Mouse (Mus musculus) gastrocnemius, postnatal 36 days (tissue): ENCODE data around the gene Nqo1. TPM values are rescaled to one million over a fixed set of nuclear protein-coding genes. Genes with fewer than 3 reads are reported as not detected.

Experiments used
- DNase-seq, 2 experiments: peaks; one replicate each; pipeline ENCODE4 v3.0.0; 2022
- intact Hi-C: fragments of 180-260 bp; cut with DNase I; formaldehyde crosslinking; loops from one replicate; pipeline ENCODE4 v1.15.1; 2025
- total RNA-seq, 2 experiments: library from RNA; stranded (reverse); gene quantifications; 2 replicates each; pipeline ENCODE4 v1.2.3; 2021

Gene Nqo1
- total RNA-seq, 2 experiments from 2014 or later, result 14.7 to 17.2 TPM

GRCm38 (mm10) chr8:107412552-107412951 is 9.5 kb upstream of the Nqo1 start:
- intact Hi-C loops, result no loop called here
- DNase-seq, result no peak

GRCm38 (mm10) chr8:107411391-107411790 is 8.4 kb upstream of the Nqo1 start:
- intact Hi-C loops, result no loop called here
- no peak for DNase-seq

GRCm38 (mm10) chr8:107405935-107406334 is 2.9 kb upstream of the Nqo1 start:
- intact Hi-C loops, result no loop called here
- DNase-seq, result no peak

GRCm38 (mm10) chr8:107404057-107404456 is 1.1 kb upstream of the Nqo1 start:
- intact Hi-C loops, result no loop called here
- DNase-seq, result no peak

- intact Hi-C loops, result no loop called here
Observed at GRCm38 (mm10) chr8:107401866-107402265, 1.1 kb downstream of the Nqo1 start.

GRCm38 (mm10) chr8:107399495-107399894 is 3.5 kb downstream of the Nqo1 start:
- intact Hi-C loops, result no loop called here
- no peak for DNase-seq

More at GRCm38 (mm10) chr8:107401866-107402265, 1.1 kb downstream of the Nqo1 start:
- no peak for DNase-seq

- no peak for DNase-seq
- intact Hi-C loops, result no loop called here
Observed at GRCm38 (mm10) chr8:107397665-107398064, 5.3 kb downstream of the Nqo1 start.

GRCm38 (mm10) chr8:107396106-107396670 is 6.8 kb downstream of the Nqo1 start:
- no peak for DNase-seq
- intact Hi-C loops, result no loop called here

GRCm38 (mm10) chr8:107395397-107395796 is 7.6 kb downstream of the Nqo1 start:
- intact Hi-C loops, result no loop called here
- DNase-seq, result no peak

- DNase-seq, result no peak
- intact Hi-C loops, result no loop called here
Observed at GRCm38 (mm10) chr8:107391136-107391516, 11.9 kb downstream of the Nqo1 start.

- intact Hi-C loops, result no loop called here
- DNase-seq, result no peak
Observed at GRCm38 (mm10) chr8:107390476-107391135, 12.4 kb downstream of the Nqo1 start.

- DNase-seq, result no peak
- intact Hi-C loops, result no loop called here
Observed at GRCm38 (mm10) chr8:107389557-107389956, 13.4 kb downstream of the Nqo1 start.

GRCm38 (mm10) chr8:107387861-107388260 is 15.1 kb downstream of the Nqo1 start:
- peak in 1 of 2 experiments; percentile 37 for DNase-seq
- intact Hi-C loops, result loop anchor here (2.0 kb wide), 1 partner anchor 37 kb away; the partner anchor contains the start of gene Nob1

- intact Hi-C loops, result loop anchor here (2.0 kb wide), 1 partner anchor 38 kb away; the partner anchor contains the start of gene Nob1
- no peak for DNase-seq
Observed at GRCm38 (mm10) chr8:107386642-107387041, 16.4 kb downstream of the Nqo1 start.

- no peak for DNase-seq
- intact Hi-C loops, result loop anchor here (2.0 kb wide), 1 partner anchor 39 kb away; the partner anchor contains the start of gene Nob1
Observed at GRCm38 (mm10) chr8:107386171-107386570, 16.8 kb downstream of the Nqo1 start.

- intact Hi-C loops, result no loop called here
- DNase-seq, result no peak
Observed at GRCm38 (mm10) chr8:107385063-107385462, 17.9 kb downstream of the Nqo1 start.

GRCm38 (mm10) chr8:107384651-107385050 is 18.4 kb downstream of the Nqo1 start:
- intact Hi-C loops, result no loop called here
- DNase-seq, result no peak

GRCm38 (mm10) chr8:107382898-107383297 is 20.1 kb downstream of the Nqo1 start:
- intact Hi-C loops, result no loop called here
- DNase-seq, result no peak

GRCm38 (mm10) chr8:107381666-107382065 is 21.3 kb downstream of the Nqo1 start:
- intact Hi-C loops, result no loop called here
- DNase-seq, result no peak

GRCm38 (mm10) chr8:107380734-107381133 is 22.3 kb downstream of the Nqo1 start:
- no peak for DNase-seq
- intact Hi-C loops, result no loop called here

GRCm38 (mm10) chr8:107377346-107377745 is 25.7 kb downstream of the Nqo1 start:
- DNase-seq, result no peak
- intact Hi-C loops, result no loop called here

- intact Hi-C loops, result no loop called here
- DNase-seq, result no peak
Observed at GRCm38 (mm10) chr8:107370311-107370710, 32.7 kb downstream of the Nqo1 start.
